Mouse (Mus musculus) cerebellum, postnatal 10 days (tissue): ENCODE data around the gene Rnf215.
"Not testable (repeated sequence)": the region's sequence is repeated elsewhere in the genome, so short reads cannot be mapped to it uniquely, and the experiment has no call there.

Source experiments
- DNase-seq, 2 experiments: peaks; one replicate each; pipeline ENCODE4 v3.0.0; 2021; ENCODE audit warnings: mixed read lengths in 2 of 2

Rnf215 gene

GRCm38 (mm10) chr11:4113970-4114369, 21.0 kb upstream of the Rnf215 start:
- no peak for DNase-seq

GRCm38 (mm10) chr11:4114541-4114940, 20.5 kb upstream of the Rnf215 start:
- DNase-seq = not testable (repeated sequence)

GRCm38 (mm10) chr11:4115407-4115806, 19.6 kb upstream of the Rnf215 start:
- DNase-seq = no peak

DNA sequence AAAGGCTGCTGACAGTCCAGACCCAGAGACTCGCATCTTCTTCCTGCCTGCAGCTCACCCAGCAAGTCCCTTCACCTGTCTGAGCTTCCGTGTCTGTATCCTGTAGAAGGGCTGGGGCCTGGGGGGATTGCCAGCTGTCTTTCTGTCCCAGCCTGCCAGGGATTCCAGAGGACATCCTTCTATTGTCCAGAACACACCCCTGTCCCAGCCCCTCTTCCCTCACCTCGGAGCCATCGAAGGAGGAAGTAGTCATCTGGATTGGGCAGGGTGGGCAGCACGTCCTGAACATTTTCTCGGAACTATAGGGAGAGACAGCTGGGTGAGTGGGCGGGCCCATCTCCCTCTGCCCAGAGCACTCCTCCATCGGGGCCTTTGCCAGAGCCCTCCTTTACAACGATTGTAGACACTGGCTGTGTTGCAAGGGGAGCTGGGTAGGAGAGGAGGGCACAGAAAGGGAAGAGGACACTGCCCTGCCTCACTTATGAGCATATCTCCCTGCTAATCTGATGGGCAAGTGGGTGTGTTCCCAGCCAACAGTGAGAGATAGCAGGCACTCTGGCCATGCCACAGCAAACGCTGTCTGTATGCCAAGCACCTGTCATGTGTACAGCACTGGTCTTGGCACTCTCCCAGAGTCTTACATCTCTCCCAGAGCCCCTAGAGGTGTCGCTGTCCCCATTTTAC, 18.4 kb upstream of the Rnf215 start:
- DNase-seq = peak; percentile 40 to 55

- DNase-seq = no peak
Observed at GRCm38 (mm10) chr11:4117372-4118071, 17.5 kb upstream of the Rnf215 start.

- peak; percentile 86 to 88 for DNase-seq
Observed at GRCm38 (mm10) chr11:4118081-4118921, 16.7 kb upstream of the Rnf215 start.

- DNase-seq = no peak
Observed at GRCm38 (mm10) chr11:4119635-4120034, 15.4 kb upstream of the Rnf215 start.

GRCm38 (mm10) chr11:4121691-4122090, 13.3 kb upstream of the Rnf215 start:
- DNase-seq = no peak

- no peak for DNase-seq
Observed at GRCm38 (mm10) chr11:4122226-4122625, 12.8 kb upstream of the Rnf215 start.

GRCm38 (mm10) chr11:4122742-4123579, 12.0 kb upstream of the Rnf215 start, which contains the start of gene Sec14l2:
Gene Sec14l2, minus strand, starts transcription at chr11:4123415.
- no peak for DNase-seq

- peak; percentile 48 to 53 for DNase-seq
Observed at GRCm38 (mm10) chr11:4123922-4124321, 11.1 kb upstream of the Rnf215 start.

- no peak for DNase-seq
Observed at GRCm38 (mm10) chr11:4127059-4127458, 7.9 kb upstream of the Rnf215 start.

DNA sequence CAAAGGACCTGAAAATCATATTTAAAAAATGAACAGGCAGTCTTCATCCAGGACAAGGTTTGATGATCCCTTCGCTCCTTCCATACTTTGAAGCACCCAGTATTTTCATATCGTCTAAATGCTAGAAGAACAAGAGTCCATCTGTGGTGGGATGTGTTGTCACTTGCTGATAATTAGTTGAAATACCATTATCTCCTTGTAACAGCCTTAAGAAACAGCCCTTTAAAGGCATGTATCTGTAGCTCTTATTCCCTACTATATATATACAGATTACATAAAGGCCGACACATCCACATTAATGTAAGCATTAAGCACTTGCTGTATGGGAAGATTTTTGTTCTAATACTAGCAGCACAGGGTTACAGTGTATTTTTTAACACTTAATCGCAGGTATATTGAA, 6.5 kb upstream of the Rnf215 start:
- DNase-seq = not testable (repeated sequence)

DNA sequence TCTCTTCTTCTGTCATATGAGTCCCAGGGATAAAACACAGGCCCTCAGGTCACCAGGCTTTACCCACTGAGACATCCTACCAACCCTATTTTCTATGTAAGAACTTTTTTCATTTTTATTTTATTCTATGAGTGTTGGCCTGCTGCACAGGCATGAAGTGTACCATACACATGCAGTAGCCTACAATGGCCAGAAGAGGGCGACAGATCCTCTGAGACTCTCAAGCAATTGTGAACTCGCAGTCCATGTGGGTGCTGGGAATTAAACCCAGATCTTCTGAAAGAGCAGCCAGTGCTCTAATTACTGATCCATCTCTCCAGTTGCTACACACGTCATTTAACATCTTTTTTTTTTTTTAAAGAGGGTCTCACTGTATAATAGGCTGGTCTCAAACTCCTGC, 1.6 kb upstream of the Rnf215 start:
- DNase-seq = peak; percentile 28 to 39

GRCm38 (mm10) chr11:4134400-4134799, 602 bp upstream of the Rnf215 start:
- no peak for DNase-seq

- DNase-seq = no peak
Observed at GRCm38 (mm10) chr11:4138964-4139363, 4.0 kb downstream of the Rnf215 start.

GRCm38 (mm10) chr11:4141505-4141904, 6.5 kb downstream of the Rnf215 start:
- no peak for DNase-seq

- DNase-seq = no peak
Observed at GRCm38 (mm10) chr11:4142352-4142751, 7.3 kb downstream of the Rnf215 start.

- DNase-seq = peak; percentile 85 to 89
Observed at GRCm38 (mm10) chr11:4143281-4144062, 8.5 kb downstream of the Rnf215 start.

DNA sequence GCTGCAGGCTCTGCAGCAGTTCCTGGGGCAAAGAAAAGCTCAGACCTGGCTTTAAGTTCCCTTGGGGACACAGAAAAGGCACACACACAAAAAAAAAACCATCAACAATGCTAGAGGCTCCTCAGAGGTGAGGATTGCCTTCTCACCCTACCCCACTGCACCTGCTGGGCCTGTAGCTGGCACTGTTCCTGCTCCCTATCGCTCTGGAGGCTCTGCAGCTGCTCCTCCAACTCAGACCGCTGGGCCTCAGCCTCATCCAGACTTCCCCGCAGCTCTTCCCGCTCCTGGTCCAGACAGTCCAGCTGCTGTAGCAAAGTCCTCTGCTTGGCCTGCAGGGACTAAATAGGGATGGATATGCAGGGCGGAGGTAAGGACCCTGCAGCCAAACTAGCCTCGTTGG, 11.4 kb downstream of the Rnf215 start:
- no peak for DNase-seq

- DNase-seq = no peak
Observed at GRCm38 (mm10) chr11:4147098-4147497, 12.1 kb downstream of the Rnf215 start.

DNA sequence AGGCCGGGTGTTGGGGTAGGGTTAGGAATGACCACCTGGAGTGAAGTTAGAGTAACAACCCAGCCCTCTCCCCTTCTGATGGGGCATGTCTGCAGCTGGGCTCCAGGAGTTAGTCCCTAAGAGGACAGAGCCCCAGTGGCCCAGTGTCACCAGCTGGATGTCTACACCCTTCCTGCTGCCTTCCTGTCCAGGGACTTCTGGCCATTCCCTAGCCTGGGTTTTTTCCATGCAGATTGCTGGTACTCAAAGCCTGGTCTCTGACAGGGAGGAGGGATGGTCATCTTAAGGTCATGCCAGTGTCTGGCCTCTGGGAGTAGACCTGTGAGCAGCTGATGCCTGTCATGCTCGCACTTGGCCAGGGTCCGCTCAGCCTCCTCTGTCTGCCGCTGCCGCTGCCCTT, 13.1 kb downstream of the Rnf215 start:
- no peak for DNase-seq
